Mouse (Mus musculus): Measurements from ENCODE around the gene Olfr1016. TPM values are rescaled to one million over a fixed set of nuclear protein-coding genes. Genes with fewer than 3 reads are reported as not detected.

Gene Olfr1016
- not detected for polyA plus RNA-seq (2017; shearing (Covaris generic))

GRCm38 (mm10) chr2:85802444-85802843 is at the start of gene Olfr1016:
Gene Olfr1016, minus strand, starts transcription at chr2:85802544.

GRCm38 (mm10) chr2:85846730-85847129 is 44.4 kb upstream of the Olfr1016 start, which contains the start of gene Olfr1020:
Gene Olfr1020, plus strand, starts transcription at chr2:85847030.

DNA sequence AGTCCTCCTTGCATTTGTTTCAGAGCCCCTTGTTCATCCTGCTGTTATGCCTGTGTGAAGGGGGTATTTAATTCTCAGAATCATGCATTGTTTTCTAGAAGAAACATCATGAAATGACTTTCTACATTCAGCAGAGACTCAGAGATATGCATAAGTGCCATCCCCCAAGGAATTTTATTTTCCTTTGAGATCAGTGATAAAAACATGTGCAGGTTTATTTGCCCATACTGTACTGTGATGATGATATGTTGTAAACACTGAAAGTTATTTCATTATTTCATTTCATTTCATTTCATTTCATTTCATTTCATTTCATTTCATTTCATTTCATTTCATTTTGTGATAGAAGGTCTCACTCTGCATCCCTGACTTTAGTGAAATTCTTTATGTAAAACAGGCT is 43.0 kb upstream of the Olfr1016 start, which contains the start of gene Olfr1019:
Gene Olfr1019, minus strand, starts transcription at position 101 of the 400 bp plus-strand sequence.

DNA sequence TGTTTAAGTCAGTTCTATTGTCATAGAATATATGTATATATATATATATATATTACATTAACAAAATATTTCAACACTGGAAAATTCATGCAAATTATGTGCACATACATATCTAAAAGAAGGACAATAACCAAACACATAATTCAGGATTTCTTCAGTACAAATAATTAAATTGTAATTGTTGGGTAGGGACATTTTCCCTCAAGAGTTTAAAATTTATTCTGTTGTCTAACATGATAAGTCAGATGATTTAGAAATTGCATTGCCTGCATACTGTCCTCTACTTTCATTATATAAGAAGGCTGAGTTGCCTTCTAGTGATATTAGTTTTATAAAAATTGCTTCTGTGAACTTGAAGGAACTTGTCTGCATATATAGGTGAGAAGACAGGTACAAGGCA is 15.8 kb upstream of the Olfr1016 start, which contains the start of gene Olfr1018:
Gene Olfr1018, plus strand, starts transcription at position 301 of the 400 bp plus-strand sequence.

GRCm38 (mm10) chr2:85781717-85782116 is 20.6 kb downstream of the Olfr1016 start, which contains the start of gene Olfr1015:
Gene Olfr1015, plus strand, starts transcription at chr2:85782017.

DNA sequence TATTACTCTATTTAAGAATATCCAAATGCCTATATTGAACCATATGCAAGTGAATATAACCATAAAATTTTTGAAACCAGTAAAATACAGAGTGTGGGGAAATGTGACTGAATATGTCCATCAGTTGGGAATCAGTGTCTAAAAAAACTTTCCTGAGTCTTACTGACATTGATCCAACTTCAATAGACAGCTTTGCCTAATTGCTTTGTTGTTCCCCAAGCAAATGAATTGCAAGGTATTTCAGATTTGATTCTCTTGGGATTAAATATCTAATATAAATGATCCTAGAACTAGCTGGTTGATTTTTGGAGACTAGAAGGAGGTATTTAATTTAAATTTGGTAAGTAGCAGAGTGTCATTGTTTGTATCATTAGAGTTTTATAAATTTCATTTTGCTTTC is 29.9 kb downstream of the Olfr1016 start, which contains the start of gene Olfr1014:
Gene Olfr1014, plus strand, starts transcription at position 301 of the 400 bp plus-strand sequence.

DNA sequence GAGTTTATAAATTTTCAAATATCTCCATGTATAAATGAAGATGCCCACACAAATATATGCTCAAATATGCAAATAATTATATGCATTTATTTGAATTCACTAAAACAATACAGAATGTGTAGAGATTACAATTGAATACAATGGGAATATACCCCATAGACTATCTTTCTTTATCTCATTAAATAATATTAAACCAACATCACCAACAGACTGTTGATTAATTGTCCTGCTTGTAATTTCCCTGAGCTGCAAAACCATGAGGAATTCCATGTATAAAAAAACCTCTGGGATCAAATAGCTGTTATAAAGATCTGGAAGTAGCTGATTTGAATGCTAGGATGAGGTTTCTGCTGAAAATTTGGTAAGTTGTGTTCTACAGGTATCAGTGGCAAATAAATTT is 35.5 kb downstream of the Olfr1016 start, which contains the start of gene Olfr1013:
Gene Olfr1013, plus strand, starts transcription at position 301 of the 400 bp plus-strand sequence.

GRCm38 (mm10) chr2:85762666-85763065 is 39.7 kb downstream of the Olfr1016 start, which contains the start of gene Olfr1012:
Gene Olfr1012, minus strand, starts transcription at chr2:85762766.

Other genes starting within 250 kb of the Olfr1016 start
- not detected for gene Olfr996, start 223.3 kb downstream of the Olfr1016 start, polyA plus RNA-seq (2017; shearing (Covaris generic))
- gene Olfr998, start 213.6 kb downstream of the Olfr1016 start, polyA plus RNA-seq (2017; shearing (Covaris generic)): not detected
- gene Olfr1000, start 190.6 kb downstream of the Olfr1016 start, polyA plus RNA-seq (2017; shearing (Covaris generic)): not detected
- gene Olfr1002, start 151.8 kb downstream of the Olfr1016 start, polyA plus RNA-seq (2017; shearing (Covaris generic)): not detected
- gene Olfr154, start 138.1 kb downstream of the Olfr1016 start, polyA plus RNA-seq (2017; shearing (Covaris generic)): not detected
- gene Olfr1006, start 123.8 kb downstream of the Olfr1016 start, polyA plus RNA-seq (2017; shearing (Covaris generic)): not detected
- gene Olfr1008, start 113.1 kb downstream of the Olfr1016 start, polyA plus RNA-seq (2017; shearing (Covaris generic)): not detected
- gene Olfr1009, start 87.1 kb downstream of the Olfr1016 start, polyA plus RNA-seq (2017; shearing (Covaris generic)): not detected
- not detected for gene Olfr1012, start 39.8 kb downstream of the Olfr1016 start, polyA plus RNA-seq (2017; shearing (Covaris generic))
- not detected for gene Olfr1013, start 35.4 kb downstream of the Olfr1016 start, polyA plus RNA-seq (2017; shearing (Covaris generic))
- gene Olfr1014, start 29.8 kb downstream of the Olfr1016 start, polyA plus RNA-seq (2017; shearing (Covaris generic)): not detected
- gene Olfr1015, start 20.5 kb downstream of the Olfr1016 start, polyA plus RNA-seq (2017; shearing (Covaris generic)): not detected
- not detected for gene Olfr1018, start 15.9 kb upstream of the Olfr1016 start, polyA plus RNA-seq (2017; shearing (Covaris generic))
- gene Olfr1019, start 42.9 kb upstream of the Olfr1016 start, polyA plus RNA-seq (2017; shearing (Covaris generic)): not detected
- gene Olfr1020, start 44.5 kb upstream of the Olfr1016 start, polyA plus RNA-seq (2017; shearing (Covaris generic)): not detected
- not detected for gene Olfr1022, start 66.0 kb upstream of the Olfr1016 start, polyA plus RNA-seq (2017; shearing (Covaris generic))
- not detected for gene Olfr1023, start 83.1 kb upstream of the Olfr1016 start, polyA plus RNA-seq (2017; shearing (Covaris generic))
- gene Olfr1024, start 102.5 kb upstream of the Olfr1016 start, polyA plus RNA-seq (2017; shearing (Covaris generic)): not detected
- not detected for gene Olfr1025-ps1, start 112.6 kb upstream of the Olfr1016 start, polyA plus RNA-seq (2017; shearing (Covaris generic))
- gene Olfr1026, start 119.0 kb upstream of the Olfr1016 start, polyA plus RNA-seq (2017; shearing (Covaris generic)): not detected
- not detected for gene Olfr1028, start 147.9 kb upstream of the Olfr1016 start, polyA plus RNA-seq (2017; shearing (Covaris generic))
- not detected for gene Olfr1029, start 171.4 kb upstream of the Olfr1016 start, polyA plus RNA-seq (2017; shearing (Covaris generic))
- 0.15 TPM for gene Olfr1030, start 176.7 kb upstream of the Olfr1016 start, polyA plus RNA-seq (2017; shearing (Covaris generic))
- not detected for gene Olfr1031, start 187.8 kb upstream of the Olfr1016 start, polyA plus RNA-seq (2017; shearing (Covaris generic))
- gene Olfr1032, start 203.0 kb upstream of the Olfr1016 start, polyA plus RNA-seq (2017; shearing (Covaris generic)): not detected
- gene Olfr1033, start 218.1 kb upstream of the Olfr1016 start, polyA plus RNA-seq (2017; shearing (Covaris generic)): 13.4 TPM
- gene Olfr1034, start 243.3 kb upstream of the Olfr1016 start, polyA plus RNA-seq (2017; shearing (Covaris generic)): not detected